Mouse (Mus musculus) gastrocnemius, adult 18-20 months (tissue): ENCODE measurements around the gene Muc2. TPM values are rescaled to one million over a fixed set of nuclear protein-coding genes. Genes with fewer than 3 reads are reported as not detected.

Experiments
- DNase-seq: peaks from one replicate; pipeline ENCODE4 v3.0.0; 2021; ENCODE audit warnings: low spot score
- total RNA-seq, 2 experiments: library from RNA; stranded (reverse); gene quantifications; 2 replicates each; pipeline ENCODE4 v1.2.3; 2021

The Muc2 gene
- total RNA-seq, 2 experiments from 2014 or later = not detected

GRCm38 (mm10) chr7:141770521-141770920 lies 80.4 kb downstream of the Muc2 start:
- no peak for DNase-seq

- DNase-seq = no peak
These were observed 80.8 kb downstream of the Muc2 start for GRCm38 (mm10) chr7:141770988-141771387.

GRCm38 (mm10) chr7:141772058-141772557 lies 82.0 kb downstream of the Muc2 start:
- no peak for DNase-seq

DNA sequence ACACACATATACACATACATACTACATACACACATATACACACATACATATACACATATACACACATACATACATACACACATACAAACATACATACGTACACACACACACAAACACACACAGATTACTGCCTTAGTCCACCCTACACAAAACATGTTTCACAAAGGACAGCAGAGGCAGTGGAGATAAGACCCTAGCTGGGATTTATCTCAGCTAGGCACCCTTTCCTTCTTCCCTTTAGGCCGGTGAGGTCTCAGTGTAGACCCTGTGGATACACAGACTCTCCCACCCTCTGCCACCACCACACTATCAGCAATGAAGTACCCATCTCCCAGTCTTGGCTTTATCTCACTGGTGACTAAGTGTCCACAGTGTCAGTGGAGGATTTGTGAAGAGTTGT lies 84.7 kb downstream of the Muc2 start:
- DNase-seq = no peak

DNA sequence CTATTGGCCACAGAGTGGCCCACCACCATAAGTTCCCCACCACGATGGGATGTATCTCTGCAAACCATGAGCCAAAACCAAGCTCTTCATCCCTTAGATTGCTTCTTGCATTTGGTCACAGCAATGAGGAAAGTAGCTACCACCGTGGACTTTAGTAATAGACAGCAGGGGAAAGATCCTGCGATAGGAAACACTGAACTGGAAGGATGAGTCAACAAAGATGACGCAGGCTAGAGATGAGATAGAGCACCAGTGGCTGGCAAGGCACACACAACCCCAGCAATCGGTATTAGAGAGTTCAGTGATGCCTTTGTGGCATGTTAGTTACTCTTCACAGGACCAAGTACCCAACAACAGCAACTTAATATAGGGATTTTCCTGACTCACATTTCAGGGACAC lies 86.1 kb downstream of the Muc2 start:
- no peak for DNase-seq

GRCm38 (mm10) chr7:141788677-141789452 lies 98.7 kb downstream of the Muc2 start, which contains the start of gene Muc5ac:
Gene Muc5ac (plus strand): TSS chr7:141788972.
- DNase-seq = no peak

GRCm38 (mm10) chr7:141794251-141794650 lies 104.1 kb downstream of the Muc2 start:
- DNase-seq = no peak

DNA sequence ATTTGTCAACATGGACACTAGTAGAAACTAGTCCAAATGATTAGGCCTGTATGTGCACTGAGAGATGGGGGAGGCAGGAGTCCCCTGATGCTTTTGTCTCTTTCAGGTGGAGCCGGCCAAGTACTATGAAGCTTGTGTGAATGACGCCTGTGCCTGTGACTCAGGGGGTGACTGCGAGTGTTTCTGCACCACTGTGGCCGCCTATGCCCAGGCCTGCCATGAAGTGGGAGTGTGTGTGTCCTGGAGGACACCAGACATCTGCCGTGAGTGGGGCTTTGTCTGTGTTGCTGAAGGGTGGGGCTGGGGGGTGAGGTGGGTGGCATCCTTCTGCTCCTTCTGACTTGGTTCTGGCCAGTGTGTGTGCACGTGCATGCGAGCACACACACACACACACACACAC lies 113.1 kb downstream of the Muc2 start:
- no peak for DNase-seq

Other genes with a start within 250 kb of the Muc2 start
- gene Pidd1, start 246.3 kb upstream of the Muc2 start, total RNA-seq = under 1 TPM; 0.09 to 0.14 TPM
- 100 to 1,000 TPM; 526 to 630 TPM for gene Rplp2, start 243.0 kb upstream of the Muc2 start, total RNA-seq
- gene Pnpla2, start 235.1 kb upstream of the Muc2 start, total RNA-seq = 100 to 1,000 TPM; 288 to 309 TPM
- 1 to 10 TPM; 7.2 to 8.9 TPM for gene Cracr2b, start 229.2 kb upstream of the Muc2 start, total RNA-seq
- 10 to 100 TPM; 82.6 to 90.7 TPM for gene Cd151, start 222.9 kb upstream of the Muc2 start, total RNA-seq
- gene Polr2l, start 215.2 kb upstream of the Muc2 start, total RNA-seq = 10 to 100 TPM; 62.0 to 64.3 TPM
- 1 to 10 TPM; 6.6 to 7.1 TPM for gene Tspan4, start 215.1 kb upstream of the Muc2 start, total RNA-seq
- gene Chid1, start 150.5 kb upstream of the Muc2 start, total RNA-seq = 10 to 100 TPM; 11.2 to 13.1 TPM
- gene Ap2a2, start 128.2 kb upstream of the Muc2 start, total RNA-seq = 10 to 100 TPM; 51.7 to 56.6 TPM
- gene Muc6, start 35.0 kb upstream of the Muc2 start, total RNA-seq = not detected
- gene Muc5ac, start 98.6 kb downstream of the Muc2 start, total RNA-seq = not detected
- not detected for gene Muc5b, start 148.7 kb downstream of the Muc2 start, total RNA-seq
- gene Tollip, start 228.2 kb downstream of the Muc2 start, total RNA-seq = 10 to 100 TPM; 30.1 to 34.3 TPM